Mouse (Mus musculus) embryo, embryonic 11.5 days (tissue): ENCODE data around the gene Alg9.
A peak's percentile ranks its signal among the peaks of the same experiment; 100 is the strongest.
"Not testable (repeated sequence)": the region's sequence is repeated elsewhere in the genome, so short reads cannot be mapped to it uniquely, and the experiment has no call there.

Experiments
- DNase-seq: peaks from one replicate; pipeline ENCODE4 v3.0.0-alpha.2; 2012; ENCODE audit warnings: low read depth, low spot score

Gene Alg9

GRCm38 (mm10) chr9:50816512-50816911 is 41.7 kb downstream of the Alg9 start:
- DNase-seq: no peak

DNA sequence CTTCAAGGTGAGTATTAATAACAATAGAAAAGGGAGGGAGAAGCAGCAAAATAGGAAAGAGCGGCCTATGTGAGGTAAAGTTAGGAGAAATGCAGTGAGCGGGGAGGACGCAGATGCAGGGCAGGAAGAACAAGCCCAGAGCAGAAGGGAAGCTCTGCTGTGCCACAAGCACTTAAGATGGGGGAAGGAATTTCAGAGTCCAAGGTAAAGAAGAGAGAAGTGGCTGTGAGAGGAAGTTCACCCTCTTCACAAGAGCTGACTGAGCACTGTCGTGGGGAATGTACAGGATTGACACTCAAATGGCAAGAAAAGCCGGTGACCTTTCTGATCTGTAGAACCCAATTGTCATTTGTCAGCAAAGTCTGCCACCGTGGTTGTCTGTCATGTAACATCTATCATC is 43.2 kb downstream of the Alg9 start:
- no peak for DNase-seq

GRCm38 (mm10) chr9:50819716-50820115 is 44.9 kb downstream of the Alg9 start:
- DNase-seq: no peak

DNA sequence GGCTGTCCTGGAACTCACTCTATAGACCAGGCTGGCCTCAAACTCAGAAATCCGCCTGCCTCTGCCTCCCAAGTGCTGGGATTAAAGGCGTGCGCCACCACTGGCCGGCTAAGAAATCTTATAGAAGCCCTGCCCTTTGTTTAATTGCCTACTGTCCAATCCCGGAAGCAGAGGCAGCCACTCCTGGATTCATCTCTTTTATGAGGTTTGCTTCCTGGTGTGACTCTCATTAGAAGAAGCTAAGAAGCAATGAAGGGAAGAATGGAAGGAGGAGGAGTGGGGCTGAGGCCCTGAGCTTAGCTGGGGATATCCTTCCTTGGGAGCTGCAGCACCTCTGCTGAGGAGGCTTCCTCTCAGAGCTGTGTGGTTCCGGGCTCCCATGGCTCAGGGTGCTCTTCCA is 46.8 kb downstream of the Alg9 start:
- no peak for DNase-seq

GRCm38 (mm10) chr9:50822216-50822615 is 47.4 kb downstream of the Alg9 start:
- DNase-seq: no peak

DNA sequence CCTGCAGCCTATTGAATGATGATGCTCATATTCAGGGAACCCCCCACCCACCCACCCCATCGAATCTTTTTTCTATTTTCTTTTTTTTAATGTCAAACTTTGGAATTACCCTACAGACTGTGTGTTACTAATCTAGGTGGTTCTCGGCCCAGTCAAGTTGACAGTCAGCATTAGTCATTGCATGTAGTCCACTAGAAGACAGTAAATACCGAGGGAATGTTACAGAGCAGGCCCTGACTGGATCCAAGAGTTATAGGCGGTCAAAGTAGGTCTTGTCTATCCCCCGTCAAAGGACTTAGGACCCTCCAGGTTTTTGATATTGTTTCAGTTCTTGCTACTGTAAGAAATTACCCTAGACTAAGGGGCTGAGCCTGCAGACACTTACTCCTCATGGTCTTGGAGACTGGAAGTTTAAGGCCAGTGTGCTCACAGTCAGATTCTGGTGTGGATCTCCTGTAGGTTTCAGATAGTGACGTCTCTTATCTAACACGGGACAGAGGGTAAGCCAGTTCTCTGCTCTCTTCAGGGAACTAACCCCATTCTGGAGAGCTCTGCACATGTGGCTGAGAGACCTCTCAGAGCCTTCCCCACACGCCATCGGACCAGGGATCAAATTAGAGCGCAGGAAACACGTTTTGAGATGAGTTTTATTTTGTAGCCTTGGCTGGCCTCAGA is 49.1 kb downstream of the Alg9 start:
- no peak for DNase-seq

DNA sequence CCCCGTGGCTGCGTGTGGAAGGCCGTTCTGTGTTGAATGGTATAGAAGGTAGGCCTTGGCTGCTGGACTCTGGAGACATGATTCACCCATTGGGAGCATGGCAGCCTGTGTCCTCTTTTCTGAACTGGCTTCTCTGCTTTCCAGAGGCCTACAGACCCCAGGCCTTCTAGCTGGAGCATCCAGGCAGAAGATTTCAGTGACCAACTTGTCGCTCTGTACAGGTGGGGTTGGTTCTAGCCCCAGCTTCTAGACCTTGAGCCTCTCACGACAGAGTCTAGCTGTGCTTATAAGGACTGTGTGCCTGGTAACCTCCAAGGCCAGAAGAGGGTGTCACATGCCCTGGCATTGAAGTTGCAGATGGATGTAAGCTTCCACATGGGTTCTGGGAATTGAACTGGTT is 56.7 kb downstream of the Alg9 start:
- DNase-seq: no peak

DNA sequence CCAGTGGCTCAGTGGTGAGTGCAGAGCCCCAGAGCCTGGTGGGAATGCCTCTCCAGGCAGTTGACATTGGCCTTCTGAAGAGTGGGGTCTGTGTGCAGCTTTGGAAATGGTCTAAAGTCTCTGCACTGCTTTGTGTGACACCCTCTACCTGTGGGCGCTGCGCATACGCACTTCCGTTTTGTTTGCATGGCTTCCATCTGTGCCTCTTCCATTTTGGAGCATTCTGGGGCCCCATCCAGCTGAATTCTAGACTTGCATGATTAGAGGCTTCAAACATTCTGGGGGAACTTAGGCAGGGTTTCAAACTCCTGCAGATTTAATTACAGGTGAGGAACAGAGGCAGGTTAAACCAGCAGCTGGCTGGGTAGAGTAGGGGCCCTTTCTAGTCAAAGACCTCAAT is 57.3 kb downstream of the Alg9 start:
- DNase-seq: no peak

DNA sequence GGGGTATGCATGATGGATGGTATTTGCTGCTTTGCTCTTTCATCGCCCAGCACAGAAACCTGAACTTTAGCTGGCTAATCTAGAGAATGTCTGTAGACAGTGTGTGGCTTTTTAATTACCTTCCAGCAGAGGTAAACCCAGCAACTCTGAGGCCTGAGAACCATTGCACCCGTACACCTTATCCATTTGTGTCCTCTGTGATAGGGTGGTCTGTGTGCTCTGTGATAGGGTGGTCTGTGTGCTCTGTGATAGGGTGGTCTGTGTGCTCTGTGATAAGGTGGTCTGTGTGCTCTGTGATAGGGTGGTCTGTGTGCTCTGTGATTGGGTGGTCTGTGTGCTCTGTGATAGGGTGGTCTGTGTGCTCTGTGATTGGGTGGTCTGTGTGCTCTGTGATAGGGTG is 57.8 kb downstream of the Alg9 start:
- not testable (repeated sequence) for DNase-seq

GRCm38 (mm10) chr9:50833786-50834185 is 59.0 kb downstream of the Alg9 start:
- DNase-seq: no peak

DNA sequence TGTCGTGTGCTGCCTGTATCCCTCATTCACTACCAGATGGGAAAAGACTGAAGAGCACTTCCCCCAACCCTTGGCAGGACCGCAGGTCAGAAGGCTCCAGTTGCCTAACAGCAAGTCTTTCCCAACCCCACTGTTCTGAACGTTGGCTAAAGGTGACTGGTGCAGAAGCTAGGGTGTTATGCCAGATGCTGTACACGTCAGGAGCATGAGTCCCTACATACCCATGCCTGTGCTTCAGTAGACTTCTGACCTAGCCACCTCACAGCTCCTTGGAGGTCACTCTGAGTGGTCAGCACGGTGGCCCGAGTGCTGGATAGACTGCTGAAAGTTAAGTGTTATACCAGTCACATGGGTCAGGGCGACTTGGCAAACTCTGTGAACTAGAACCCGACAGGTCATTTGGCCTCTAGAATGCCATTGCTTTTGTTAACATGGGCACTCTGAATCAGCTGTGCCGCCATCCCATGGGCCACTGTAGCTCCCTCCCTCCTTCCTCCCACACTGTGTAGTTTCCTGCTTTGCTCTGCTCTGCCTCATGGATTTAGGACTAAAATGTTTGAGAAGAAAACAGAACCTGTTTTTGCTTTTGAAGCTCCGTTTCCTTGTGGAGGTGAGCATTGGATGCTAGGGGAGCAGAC is 60.4 kb downstream of the Alg9 start:
- no peak for DNase-seq

GRCm38 (mm10) chr9:50836097-50836496 is 61.3 kb downstream of the Alg9 start:
- DNase-seq: no peak

DNA sequence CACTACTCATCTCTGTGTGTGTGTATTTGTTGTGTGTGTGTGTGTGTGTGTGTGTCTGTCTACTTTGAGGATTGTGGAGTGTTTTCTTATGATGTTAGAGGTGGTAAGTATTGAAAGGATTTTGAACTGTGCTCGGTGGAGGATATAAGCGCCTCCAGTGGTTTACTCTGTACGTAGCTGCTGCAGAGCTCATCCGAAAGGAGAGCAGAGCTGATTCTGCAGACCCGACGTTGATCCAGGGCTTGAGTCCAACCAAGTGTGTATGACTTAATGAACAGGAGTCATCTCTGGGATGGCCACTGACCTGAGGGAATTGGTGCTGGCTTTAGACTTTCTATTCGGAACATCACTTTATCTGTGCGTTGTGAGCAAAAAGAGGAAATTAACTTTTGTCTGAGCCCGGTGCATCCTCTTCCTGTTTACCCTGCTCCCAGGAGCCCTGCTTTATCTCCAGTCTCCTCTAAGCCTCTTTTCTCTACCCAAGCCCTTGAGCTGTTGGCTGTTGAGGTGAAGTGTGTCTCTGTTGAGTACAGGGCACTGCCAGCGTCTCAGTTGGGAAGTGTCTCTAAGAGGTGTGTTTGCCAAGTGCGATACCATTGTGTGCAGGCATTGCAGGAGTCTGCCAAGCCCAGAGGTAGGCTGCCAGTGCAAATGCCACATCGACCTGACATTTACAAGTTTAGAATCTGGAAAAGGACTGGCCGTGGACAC is 66.4 kb downstream of the Alg9 start:
- DNase-seq: no peak

- DNase-seq: no peak
These were observed 70.3 kb downstream of the Alg9 start, which contains the start of gene Ppp2r1b for GRCm38 (mm10) chr9:50845081-50845480. TSS of gene Ppp2r1b (plus strand) at chr9:50845301.

- no peak for DNase-seq
These were observed 70.7 kb downstream of the Alg9 start for GRCm38 (mm10) chr9:50845547-50845946.

DNA sequence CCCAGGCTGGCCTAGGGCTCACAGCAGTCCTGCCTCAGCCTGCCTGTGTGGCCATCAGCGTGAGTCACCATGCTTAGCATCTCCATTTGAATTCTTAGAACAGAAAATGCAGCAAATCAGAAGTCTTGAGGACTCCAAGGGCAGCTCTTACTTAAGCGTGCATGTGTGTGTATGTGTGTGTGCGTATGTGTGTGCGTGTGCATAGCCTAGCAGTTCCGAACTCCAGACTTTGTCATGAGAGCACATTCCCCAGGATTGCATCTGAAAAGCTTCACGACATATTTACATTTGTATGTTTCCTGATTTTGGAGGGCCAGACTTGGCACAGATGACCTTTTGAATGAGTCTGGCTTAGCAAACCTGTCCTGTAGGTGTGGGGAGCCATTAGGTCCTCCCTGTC is 72.3 kb downstream of the Alg9 start:
- no peak for DNase-seq

GRCm38 (mm10) chr9:50847606-50848368 is 73.0 kb downstream of the Alg9 start:
- no peak for DNase-seq

GRCm38 (mm10) chr9:50848821-50849220 is 74.0 kb downstream of the Alg9 start:
- no peak for DNase-seq

DNA sequence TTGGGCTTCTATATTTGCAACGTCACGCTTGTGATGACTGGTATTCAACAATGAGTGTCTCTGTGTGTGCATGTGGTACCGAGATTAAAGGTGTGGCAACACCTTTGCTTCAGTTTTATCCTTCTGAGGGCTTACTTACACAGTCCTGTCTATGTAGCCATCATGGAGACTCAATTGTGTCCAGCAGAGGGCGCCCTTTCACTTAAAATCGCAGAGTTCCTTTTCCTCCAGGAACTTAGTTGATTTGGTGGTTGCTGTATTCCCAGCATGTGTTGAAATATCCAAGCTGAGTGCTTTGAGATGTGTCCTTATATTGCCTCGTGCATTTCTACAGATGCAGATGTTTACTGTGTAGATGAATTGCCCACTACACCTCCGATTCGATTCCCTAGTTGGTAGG is 74.4 kb downstream of the Alg9 start:
- DNase-seq: peak; percentile 84

DNA sequence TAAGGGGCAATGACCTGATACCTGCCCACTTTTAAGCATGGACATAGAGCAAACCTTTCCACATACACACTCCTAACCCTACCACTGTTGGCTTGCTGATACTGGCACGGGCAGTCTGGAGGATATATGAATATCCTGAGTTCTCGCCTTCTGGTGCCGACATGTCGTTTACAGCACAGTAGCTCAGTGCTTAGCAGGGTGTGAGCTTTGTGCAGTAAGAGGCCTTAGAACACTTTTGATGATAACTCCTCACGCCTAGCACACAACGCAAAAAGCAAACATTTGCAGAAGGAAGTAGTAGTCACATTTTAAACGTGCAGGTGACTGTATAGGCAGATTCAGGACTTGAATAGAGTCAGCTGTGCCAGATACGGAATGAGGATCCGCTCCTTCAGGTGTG is 74.9 kb downstream of the Alg9 start:
- no peak for DNase-seq

DNA sequence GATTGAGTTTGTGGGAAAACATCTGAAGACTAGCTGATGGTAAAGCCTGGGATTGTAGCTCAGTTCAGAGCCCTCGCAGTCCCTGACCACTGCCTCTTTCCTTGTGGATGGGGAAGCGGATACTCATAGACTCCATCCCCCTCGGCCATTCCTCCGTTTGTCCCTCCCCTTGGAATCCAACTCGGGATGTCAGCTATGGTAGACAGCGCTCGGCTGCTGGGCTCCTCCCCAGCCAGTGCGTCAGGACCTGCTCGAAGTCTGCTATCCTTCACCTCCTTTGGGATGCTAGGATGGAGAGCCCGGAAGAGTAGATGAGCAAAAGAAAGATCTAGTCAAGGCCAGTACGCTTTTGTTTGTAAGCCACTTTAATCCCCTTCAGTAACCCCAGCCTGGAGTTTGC is 75.5 kb downstream of the Alg9 start:
- DNase-seq: no peak

GRCm38 (mm10) chr9:50850713-50851112 is 75.9 kb downstream of the Alg9 start:
- DNase-seq: no peak
